Mouse (Mus musculus): ENCODE results near the gene Snx29. TPM values are rescaled to one million over a fixed set of nuclear protein-coding genes. Genes with fewer than 3 reads are reported as not detected.
"Not testable (repeated sequence)": the region's sequence is repeated elsewhere in the genome, so short reads cannot be mapped to it uniquely, and the experiment has no call there.

The Snx29 gene
- total and polyA plus RNA-seq, 3 experiments: 2.6 to 9.9 (median 8.9) TPM

DNA sequence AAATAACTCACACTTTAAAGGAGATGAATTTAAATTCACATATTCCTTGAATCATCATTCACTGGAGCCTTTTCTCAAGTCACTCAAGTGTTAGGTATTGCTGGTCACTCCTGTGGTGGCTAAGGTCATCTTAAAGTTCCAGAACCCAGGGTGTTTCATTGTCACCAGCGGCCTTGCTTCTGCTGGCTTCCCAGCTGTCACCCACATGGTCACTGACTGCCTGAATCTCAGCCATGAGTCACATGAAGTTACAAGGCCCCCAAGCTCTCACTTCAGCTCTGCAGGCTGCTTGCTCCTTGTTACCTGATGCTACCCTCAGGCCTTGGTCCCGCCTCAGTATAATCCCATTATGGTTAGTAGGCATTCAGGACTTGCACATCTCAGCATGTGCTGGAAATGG, 247.4 kb downstream of the Snx29 start:
- Histone ChIP-seq H3K9ac (ENCODE audit: low read depth, low read length) (no peak overlapping the region), H3K27me3 (ENCODE audit: control insufficient read depth, insufficient read depth, low read length) (no peaks in the 10 kb centered on the region), H3K27ac (no peak overlapping the region), H3K36me3 (ENCODE audit: control insufficient read depth, insufficient read depth, low read length) (no peaks in the 10 kb centered on the region), H3K4me1 (ENCODE audit: control insufficient read depth, insufficient read depth, low read length) (no peaks in the 10 kb centered on the region), H3K4me3 (no peak overlapping the region), H3K79me2 (replicated peaks; ENCODE audit: control insufficient read depth, insufficient read depth, low read length) (no peaks in the 10 kb centered on the region)
- no peak for TF ChIP-seq CTCF (IDR thresholded peaks at IDR 0.05)
- intact Hi-C loops (cut with DNase I): no loop called here
- no peak for DNase-seq
- WGBS: 81% methylated on average over 2 of the region's 2 CpGs

DNA sequence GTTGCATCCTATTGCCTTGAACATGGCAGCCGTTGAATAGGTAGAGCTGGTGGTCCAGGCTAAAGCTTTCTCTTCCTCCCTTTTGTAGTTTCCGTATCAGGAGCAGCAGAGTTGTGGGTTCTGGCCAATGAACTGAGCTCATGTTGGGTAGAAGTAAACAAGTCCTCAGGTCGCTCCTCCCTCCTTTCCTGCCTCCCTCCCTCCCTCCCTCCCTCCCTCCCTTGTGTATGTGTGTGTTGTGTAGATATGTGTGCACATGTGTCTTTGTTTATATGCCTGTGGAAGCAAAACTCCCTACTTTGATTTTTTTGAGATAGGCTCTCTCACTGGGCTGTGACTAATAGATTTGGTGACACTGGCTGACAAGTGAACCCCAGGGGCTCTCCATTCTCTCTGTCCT, 251.8 kb downstream of the Snx29 start:
- H3K4me3 ChIP-seq: no peak overlapping the region
- WGBS: 86% methylated on average over 3 of the region's 3 CpGs
- H3K79me2 ChIP-seq (replicated peaks; ENCODE audit: control insufficient read depth, insufficient read depth, low read length): no peaks in the 10 kb centered on the region
- no peak for DNase-seq
- 0 out of 2 replicates have a peak, but pooled peaks cover under 1% of the 10 kb centered on the region for H3K4me1 ChIP-seq (ENCODE audit: control insufficient read depth, insufficient read depth, low read length)
- no peak overlapping the region for H3K9ac ChIP-seq (ENCODE audit: low read depth, low read length)
- H3K27ac ChIP-seq: no peak overlapping the region
- intact Hi-C loops (cut with DNase I): no loop called here
- TF ChIP-seq EP300 (IDR thresholded peaks at IDR 0.05; ENCODE audit: insufficient read depth, low read depth, low read length) (no peak), CTCF (IDR thresholded peaks at IDR 0.05) (no peak), POLR2A (IDR thresholded peaks at IDR 0.05; ENCODE audit: insufficient read depth, low read depth, low read length) (no peak)
- H3K27me3 ChIP-seq (ENCODE audit: control insufficient read depth, insufficient read depth, low read length): no peaks in the 10 kb centered on the region
- no peaks in the 10 kb centered on the region for H3K36me3 ChIP-seq (ENCODE audit: control insufficient read depth, insufficient read depth, low read length)

GRCm38 (mm10) chr16:11575733-11576132, 253.0 kb downstream of the Snx29 start:
- H3K9ac ChIP-seq (ENCODE audit: low read depth, low read length); H3K27me3 ChIP-seq (ENCODE audit: control insufficient read depth, insufficient read depth, low read length); H3K4me3 ChIP-seq; DNase-seq; H3K79me2 ChIP-seq (replicated peaks; ENCODE audit: control insufficient read depth, insufficient read depth, low read length); H3K36me3 ChIP-seq (ENCODE audit: control insufficient read depth, insufficient read depth, low read length); H3K27ac ChIP-seq; H3K4me1 ChIP-seq (ENCODE audit: control insufficient read depth, insufficient read depth, low read length); intact Hi-C loops (cut with DNase I): not testable (repeated sequence)
- 29% methylated on average over 3 of the region's 3 CpGs for WGBS

GRCm38 (mm10) chr16:11577541-11578255, 255.0 kb downstream of the Snx29 start:
- H3K36me3 ChIP-seq (ENCODE audit: control insufficient read depth, insufficient read depth, low read length): no peaks in the 10 kb centered on the region
- H3K9ac ChIP-seq (ENCODE audit: low read depth, low read length): no peak overlapping the region
- peaks cover 2% of the 10 kb centered on the region; the same call in 1 of the 2 replicates for H3K4me1 ChIP-seq (ENCODE audit: control insufficient read depth, insufficient read depth, low read length)
- intact Hi-C loops (cut with DNase I): loop anchor here (2.0 kb wide), 1 partner anchor 25 kb away; no protein-coding TSS in a partner anchor
- no peaks in the 10 kb centered on the region for H3K79me2 ChIP-seq (replicated peaks; ENCODE audit: control insufficient read depth, insufficient read depth, low read length)
- H3K4me3 ChIP-seq: no peak overlapping the region
- no peak for DNase-seq
- no peak for TF ChIP-seq EP300 (IDR thresholded peaks at IDR 0.05; ENCODE audit: insufficient read depth, low read depth, low read length)
- TF ChIP-seq POLR2A (IDR thresholded peaks at IDR 0.05; ENCODE audit: insufficient read depth, low read depth, low read length): no peak
- TF ChIP-seq CTCF (IDR thresholded peaks at IDR 0.05): no peak
- no peak overlapping the region for H3K27ac ChIP-seq
- H3K27me3 ChIP-seq (ENCODE audit: control insufficient read depth, insufficient read depth, low read length): no peaks in the 10 kb centered on the region
- WGBS: 88% methylated on average over 3 of the region's 3 CpGs

DNA sequence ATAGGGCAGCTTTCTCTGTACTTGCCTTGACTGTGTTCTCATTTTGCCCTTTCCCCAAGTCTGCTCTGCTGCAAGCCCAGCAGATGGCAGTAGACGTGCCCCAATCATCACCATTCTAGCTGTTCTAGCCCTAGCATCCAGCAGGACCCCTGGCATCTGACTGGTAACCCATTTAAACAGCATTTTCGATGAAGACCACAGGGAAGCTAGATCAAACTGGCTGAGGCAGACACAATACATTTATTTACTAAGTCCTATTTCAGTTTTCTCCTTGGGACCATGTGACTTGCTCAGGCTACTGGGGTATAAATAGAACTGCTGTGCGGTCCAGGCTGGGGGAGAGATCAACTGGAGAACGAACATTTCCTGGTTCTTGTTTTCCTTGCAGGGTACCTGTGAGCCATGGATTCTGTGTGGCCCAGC, 257.0 kb downstream of the Snx29 start:
- Histone ChIP-seq H3K27me3 (ENCODE audit: control insufficient read depth, insufficient read depth, low read length) (no peaks in the 10 kb centered on the region), H3K9ac (ENCODE audit: low read depth, low read length) (no peak overlapping the region), H3K79me2 (replicated peaks; ENCODE audit: control insufficient read depth, insufficient read depth, low read length) (no peaks in the 10 kb centered on the region), H3K27ac (peak overlapping the region; percentile 76), H3K4me3 (no peak overlapping the region), H3K4me1 (ENCODE audit: control insufficient read depth, insufficient read depth, low read length) (peaks cover 2% of the 10 kb centered on the region; the same call in 1 of the 2 replicates), H3K36me3 (ENCODE audit: control insufficient read depth, insufficient read depth, low read length) (no peaks in the 10 kb centered on the region)
- TF ChIP-seq POLR2A (IDR thresholded peaks at IDR 0.05; ENCODE audit: insufficient read depth, low read depth, low read length) (no peak), CTCF (IDR thresholded peaks at IDR 0.05) (peak; percentile 79), EP300 (IDR thresholded peaks at IDR 0.05; ENCODE audit: insufficient read depth, low read depth, low read length) (peak; percentile 45; the same call in 1 of the 2 replicates)
- DNase-seq: peak; percentile 42 to 47
- whole genome bisulfite sequencing: 14% methylated on average over 4 of the region's 4 CpGs
- intact Hi-C loops (cut with DNase I): loop anchor here (2.0 to 5.0 kb wide), 2 partner anchors 23 to 52 kb away; no protein-coding TSS in a partner anchor

DNA sequence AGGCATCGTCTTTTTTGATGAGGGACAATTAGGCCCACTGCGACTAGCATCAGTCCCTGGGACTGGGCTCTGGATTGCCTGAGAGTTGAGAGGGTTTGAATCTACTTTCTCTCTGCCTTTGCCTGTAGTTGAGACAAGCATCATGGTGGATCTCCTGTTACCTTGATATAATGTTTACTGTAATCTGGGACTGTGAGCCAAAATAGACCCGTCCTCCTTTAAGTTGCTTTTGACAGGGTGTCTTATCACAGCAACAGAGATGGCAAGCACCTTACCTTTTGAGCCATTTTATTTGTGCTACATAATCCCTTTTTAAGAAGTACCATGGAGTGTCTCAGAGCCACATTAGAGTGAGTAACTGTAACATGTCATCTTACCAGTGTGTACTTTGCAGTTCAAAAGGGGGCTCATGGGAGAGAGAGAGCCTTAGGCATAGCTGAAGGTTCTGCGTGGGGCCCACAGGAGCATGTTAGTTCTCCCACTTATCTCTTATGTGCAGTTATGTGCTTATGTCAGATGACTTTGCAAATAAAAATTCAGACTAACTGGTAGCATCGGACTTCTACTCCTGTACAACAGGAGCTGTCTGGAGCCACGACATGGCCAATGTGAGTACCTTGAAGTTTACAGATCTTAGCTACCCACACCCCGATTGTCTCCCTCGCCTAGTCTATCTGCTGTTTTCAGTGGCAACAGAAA, 261.4 kb downstream of the Snx29 start:
- intact Hi-C loops (cut with DNase I): loop anchor here (5.0 kb wide), 1 partner anchor 57 kb away; no protein-coding TSS in a partner anchor

More for the DNA sequence above, 261.4 kb downstream of the Snx29 start:
- Histone ChIP-seq H3K4me3 (no peak overlapping the region), H3K79me2 (replicated peaks; ENCODE audit: control insufficient read depth, insufficient read depth, low read length) (no peaks in the 10 kb centered on the region), H3K36me3 (ENCODE audit: control insufficient read depth, insufficient read depth, low read length) (no peaks in the 10 kb centered on the region), H3K9ac (ENCODE audit: low read depth, low read length) (no peak overlapping the region), H3K27ac (no peak overlapping the region), H3K27me3 (ENCODE audit: control insufficient read depth, insufficient read depth, low read length) (no peaks in the 10 kb centered on the region), H3K4me1 (ENCODE audit: control insufficient read depth, insufficient read depth, low read length) (peaks cover 2% of the 10 kb centered on the region; the same call in 1 of the 2 replicates)
- 91% methylated on average over 8 of the region's 8 CpGs for WGBS
- no peak for DNase-seq
- TF ChIP-seq CTCF (IDR thresholded peaks at IDR 0.05) (no peak), EP300 (IDR thresholded peaks at IDR 0.05; ENCODE audit: insufficient read depth, low read depth, low read length) (no peak), POLR2A (IDR thresholded peaks at IDR 0.05; ENCODE audit: insufficient read depth, low read depth, low read length) (no peak)

Data from heart, adult 2 months (tissue).